Mouse (Mus musculus) thymus, adult 18-20 months (tissue): ENCODE data around the gene Taok1.
A peak's percentile ranks its signal among the peaks of the same experiment; 100 is the strongest.
"Not testable (repeated sequence)": the region's sequence is repeated elsewhere in the genome, so short reads cannot be mapped to it uniquely, and the experiment has no call there.

ENCODE experiments used
- DNase-seq, 2 experiments: peaks; one replicate each; pipeline ENCODE4 v3.0.0; 2022; ENCODE audit warnings: mixed read lengths in 2 of 2

Taok1 gene

DNA sequence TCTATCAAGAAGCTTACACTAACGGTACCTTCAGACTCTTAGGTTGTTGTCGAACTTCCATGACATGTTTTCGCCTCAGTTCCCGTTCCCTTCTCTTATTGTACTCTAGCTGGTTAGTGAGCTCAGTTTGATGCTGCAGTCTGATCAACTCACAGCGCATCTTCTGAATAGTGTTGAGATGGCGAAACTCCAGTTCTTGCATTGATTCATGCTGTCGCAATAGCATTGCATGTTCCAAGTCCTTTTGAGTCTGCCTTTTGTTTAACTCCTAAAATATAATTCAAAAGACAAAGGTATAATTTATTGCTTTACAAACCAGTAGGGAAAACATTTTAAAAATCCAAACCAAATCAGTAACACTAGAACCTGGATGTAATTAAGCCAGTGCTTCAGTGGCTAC lies 62.4 kb downstream of the Taok1 start:
- no peak for DNase-seq

DNA sequence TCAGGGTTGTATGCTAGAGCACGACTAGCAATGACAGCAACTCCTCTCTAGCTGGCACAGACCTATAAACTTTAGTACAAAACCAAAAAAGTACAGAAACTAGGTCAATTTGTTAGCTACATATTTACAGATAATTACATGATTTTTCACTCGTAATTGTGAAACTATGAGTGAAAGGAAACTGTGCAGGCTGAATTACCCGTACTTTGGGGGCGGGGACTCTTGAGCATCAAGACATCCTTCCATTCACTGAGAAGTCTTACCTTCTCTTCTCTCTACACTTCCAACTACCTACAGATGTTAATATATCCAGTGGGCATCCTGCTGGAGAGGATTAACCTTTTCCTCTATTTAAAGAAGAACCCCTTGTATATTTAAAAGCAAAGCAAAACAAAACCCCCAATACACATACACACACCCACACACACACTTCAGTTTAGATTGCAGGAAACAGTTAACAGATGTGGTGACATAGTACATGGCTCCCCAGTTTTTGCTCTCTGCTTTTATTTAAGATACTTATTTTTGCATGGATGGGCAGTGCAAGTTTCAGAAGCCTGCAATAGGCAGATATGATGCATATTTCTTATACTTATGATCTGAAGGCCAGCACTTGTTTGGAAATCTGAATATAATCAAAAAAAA lies 75.3 kb downstream of the Taok1 start:
- no peak for DNase-seq

GRCm38 (mm10) chr11:77530862-77531261 lies 76.8 kb downstream of the Taok1 start:
- no peak for DNase-seq

DNA sequence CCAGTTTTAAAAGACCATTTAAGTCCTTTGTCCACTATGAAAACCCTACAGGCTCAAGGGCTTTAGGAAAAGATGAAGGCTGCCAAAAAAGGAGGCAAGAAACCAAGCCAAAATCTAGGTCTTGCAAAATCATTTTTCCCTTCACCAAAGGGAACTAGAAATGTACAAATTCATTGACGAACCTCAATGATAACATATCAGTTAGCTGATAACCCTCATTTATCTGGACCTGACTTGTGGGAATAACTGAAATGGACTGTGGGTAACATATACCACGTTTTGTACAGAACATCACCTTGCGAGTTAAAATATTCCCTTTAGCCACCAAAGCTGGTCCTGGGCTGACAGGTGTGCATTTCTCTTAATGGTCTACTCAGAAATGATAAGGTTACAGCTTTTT lies 78.0 kb downstream of the Taok1 start:
- no peak for DNase-seq

GRCm38 (mm10) chr11:77528420-77528819 lies 79.2 kb downstream of the Taok1 start:
- DNase-seq = not testable (repeated sequence)

DNA sequence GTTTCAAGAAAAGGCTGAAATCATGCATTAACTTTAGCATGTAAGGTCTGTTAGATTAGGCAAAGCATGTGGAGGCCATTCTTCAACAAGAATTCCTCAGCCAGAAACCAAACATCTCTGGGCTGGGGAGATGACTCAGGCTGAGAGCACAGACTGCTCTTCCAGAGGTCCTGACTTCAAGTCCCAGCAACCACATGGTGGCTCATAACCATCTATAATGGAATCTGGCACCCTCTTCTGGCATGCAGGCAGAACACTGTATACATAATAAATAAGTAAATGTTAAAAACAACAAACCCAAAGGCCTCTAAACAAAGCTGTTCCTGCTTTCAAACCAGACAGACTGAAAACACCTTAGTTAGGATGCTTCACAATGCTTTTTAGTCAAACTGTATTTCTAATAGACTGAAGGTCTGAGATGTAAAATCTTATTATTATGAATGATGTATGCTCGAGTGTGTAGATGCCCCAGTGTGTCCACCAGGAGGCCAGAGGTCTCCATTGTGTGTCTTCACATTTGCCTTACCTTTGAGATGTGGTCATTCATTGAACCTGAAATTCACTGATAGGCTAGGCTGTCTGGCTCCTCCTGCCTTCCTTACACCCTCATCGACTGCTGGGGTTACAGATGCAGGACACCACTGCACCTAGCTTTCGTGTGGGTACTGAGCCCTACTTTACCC lies 81.7 kb downstream of the Taok1 start:
- DNase-seq = no peak

GRCm38 (mm10) chr11:77520601-77521529 lies 86.8 kb downstream of the Taok1 start:
- peak; percentile 44 to 63 for DNase-seq

GRCm38 (mm10) chr11:77519043-77519442 lies 88.6 kb downstream of the Taok1 start, which contains the start of gene Gm10392:
TSS of gene Gm10392 (minus strand) at chr11:77519198.
- DNase-seq = peak; percentile 76 to 84

DNA sequence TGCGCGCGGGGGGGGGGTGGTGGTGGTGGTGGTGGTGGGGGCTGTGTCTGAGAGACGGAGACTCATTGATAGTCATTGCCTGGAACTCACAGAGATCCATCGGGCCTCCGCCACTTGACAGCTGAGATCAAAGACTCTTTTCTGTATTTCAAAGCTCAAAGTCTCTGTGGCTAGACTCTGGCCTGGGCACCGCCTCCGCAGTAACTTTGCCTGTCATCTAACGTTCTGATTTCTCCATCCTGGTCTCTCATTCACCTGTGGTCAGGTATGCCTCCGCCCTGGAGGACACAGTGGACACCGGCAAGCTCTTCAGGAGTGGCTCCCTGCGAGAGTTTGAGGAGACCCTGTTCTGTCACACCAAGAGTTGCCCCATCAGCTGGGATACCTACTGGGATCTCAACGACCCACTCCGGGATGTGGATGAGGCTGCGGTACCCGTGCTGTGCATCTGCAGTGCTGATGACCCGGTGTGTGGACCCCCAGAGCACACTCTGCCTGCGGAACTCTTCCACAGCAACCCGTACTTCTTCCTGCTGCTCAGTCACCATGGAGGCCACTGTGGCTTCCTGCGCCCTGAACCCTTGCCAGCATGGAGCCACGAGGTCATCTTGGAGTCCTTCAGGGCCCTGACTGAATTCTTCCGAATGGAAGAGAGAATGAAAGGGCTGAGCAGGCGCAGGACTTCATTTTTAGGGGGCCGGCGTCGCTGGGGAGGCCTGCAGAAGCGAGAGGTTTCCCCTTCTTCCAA lies 89.4 kb downstream of the Taok1 start:
- peak in 1 of 2 experiments; percentile 53 for DNase-seq

DNA sequence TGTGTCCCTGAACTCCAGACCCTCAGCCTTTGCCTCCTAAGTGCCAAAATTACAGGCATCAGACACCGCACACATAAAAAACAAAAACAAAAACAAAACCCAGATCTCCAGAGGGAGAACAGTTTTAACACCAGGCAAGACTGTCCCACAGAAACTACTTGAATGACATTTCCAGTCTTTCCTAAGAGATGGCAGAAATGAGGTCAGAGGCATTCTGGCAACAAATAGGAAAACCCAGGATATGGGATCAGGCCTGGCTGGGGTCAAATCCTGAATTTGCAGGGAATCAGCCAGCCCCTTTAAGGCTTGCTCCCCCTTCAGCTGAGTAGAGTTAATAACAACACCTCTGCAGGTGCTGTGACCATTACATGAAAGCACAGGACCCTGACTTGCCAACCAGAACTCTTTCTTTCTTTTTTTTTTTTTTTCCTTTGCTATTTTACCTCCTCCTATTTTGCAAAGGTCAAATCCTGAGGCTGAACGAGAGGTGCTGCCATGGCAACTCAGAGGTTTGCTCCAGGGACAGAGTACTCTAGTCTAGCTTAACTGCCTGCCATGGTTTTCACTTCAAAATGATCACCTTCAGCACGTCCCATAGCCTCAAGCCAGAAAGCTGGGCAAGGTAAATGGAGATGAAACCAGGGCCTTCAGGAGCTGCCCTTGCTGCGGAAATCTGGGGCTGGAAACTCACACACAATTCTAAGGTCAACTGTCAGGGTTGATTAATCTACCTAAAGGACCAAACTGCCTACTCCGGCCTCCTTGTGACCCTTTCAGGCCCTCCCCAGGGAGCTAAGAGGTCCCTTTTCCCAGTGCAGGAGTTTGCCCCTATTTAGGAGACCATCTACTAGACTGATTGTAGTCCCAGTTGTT lies 90.8 kb downstream of the Taok1 start:
- DNase-seq = no peak

DNA sequence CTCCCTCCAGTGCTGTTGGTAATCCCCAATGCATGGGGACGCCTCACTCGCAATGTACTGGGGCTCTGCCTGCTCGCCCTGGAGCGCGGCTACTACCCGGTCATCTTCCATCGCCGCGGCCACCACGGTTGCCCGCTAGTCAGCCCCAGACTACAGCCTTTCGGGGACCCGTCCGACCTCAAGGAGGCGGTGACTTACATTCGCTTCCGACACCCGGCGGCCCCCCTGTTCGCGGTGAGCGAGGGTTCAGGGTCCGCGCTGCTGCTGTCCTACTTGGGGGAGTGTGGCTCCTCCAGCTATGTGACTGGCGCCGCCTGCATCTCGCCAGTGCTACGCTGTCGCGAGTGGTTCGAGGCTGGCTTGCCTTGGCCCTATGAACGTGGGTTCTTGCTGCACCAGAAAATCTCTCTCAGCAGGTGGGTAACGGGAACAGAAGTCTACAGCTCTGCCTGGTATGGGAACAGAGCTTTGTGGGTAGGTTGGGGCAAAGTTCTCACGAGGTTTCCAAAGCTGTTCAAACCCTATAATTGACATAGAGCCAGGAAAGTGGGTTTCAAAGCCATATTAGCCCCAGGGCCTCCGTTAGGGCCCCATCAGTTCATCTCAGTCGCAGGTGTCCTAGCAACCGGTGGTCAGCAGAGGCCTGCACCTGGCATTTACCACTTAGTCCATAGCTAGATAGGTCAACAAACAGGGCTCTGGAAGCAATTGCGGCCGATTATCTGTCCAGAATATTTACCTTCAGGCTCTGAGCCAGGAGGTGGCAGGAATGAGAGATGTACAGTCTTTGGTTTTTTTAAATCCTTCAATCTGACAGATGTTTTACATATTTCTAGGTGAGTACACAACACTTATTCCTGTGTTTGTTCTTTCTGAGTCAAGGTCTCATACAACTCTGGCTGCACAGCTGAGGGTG lies 91.7 kb downstream of the Taok1 start, which contains the start of gene Trp53i13:
Gene Trp53i13, minus strand, starts transcription at position 344 of the 916 bp plus-strand sequence.
- DNase-seq = peak; percentile 44 to 52

GRCm38 (mm10) chr11:77514832-77515636 lies 92.6 kb downstream of the Taok1 start, which contains the start of gene Abhd15:
TSS of gene Abhd15 (plus strand) at chr11:77515121.
- peak; percentile 65 for DNase-seq

- peak in 1 of 2 experiments; percentile 21 for DNase-seq
Measured at GRCm38 (mm10) chr11:77514281-77514831, 93.3 kb downstream of the Taok1 start.

GRCm38 (mm10) chr11:77513811-77514170 lies 93.8 kb downstream of the Taok1 start:
- no peak for DNase-seq

GRCm38 (mm10) chr11:77512891-77513810 lies 94.5 kb downstream of the Taok1 start:
- DNase-seq = peak; percentile 76

GRCm38 (mm10) chr11:77511336-77511735 lies 96.3 kb downstream of the Taok1 start:
- DNase-seq = no peak

DNA sequence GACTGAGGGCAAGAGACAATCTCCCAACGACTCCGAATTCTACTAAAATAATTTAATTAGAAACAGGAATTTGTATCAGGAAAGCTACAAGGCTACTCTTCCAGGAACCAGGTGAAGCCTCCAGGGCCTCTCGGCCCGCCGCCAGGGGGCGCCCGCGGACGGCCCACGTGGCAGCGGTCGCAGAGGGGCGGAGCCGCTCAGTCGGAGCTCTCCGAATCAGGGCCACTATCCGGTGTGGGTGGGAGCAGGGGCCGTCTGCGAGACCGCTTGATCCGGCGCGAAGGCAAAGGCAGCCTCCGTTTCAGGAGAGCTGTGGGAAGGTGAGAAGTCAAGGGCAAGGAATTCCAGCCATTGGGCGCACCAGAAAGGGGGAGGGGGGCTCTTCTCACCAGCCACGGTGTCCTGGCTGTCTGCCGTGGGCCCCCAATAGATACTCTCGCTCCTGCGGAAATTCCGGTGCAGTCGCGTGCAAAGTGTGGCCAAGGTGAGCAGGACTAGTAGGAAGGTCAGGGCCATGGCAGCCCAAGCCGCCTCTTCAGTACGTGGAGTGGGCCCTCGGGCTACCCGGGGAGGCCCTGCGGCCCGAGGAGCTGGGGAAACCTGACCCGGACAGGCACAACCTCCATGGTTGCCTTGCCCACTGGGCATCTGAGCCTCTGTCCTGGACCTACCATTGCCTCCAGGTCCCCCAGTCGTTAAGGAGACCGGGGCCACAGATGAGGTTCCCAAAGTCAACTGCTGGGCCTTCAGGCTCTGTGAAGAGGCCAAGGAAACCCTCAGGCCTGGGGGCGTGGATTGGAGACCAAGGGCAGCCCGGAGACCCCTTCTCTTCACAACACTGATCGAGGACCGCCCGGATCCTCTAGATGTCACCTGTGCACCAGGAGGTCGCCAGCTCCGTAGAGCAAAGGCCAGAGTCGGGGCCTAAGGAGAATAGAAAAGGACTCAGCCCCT lies 99.3 kb downstream of the Taok1 start:
- DNase-seq = peak; percentile 78 to 79
